Mouse (Mus musculus) kidney, postnatal 4 days (tissue): Measurements from ENCODE around the gene Zdhhc1.
A peak's percentile ranks its signal among the peaks of the same experiment; 100 is the strongest.

Experiments used
- DNase-seq, 2 experiments: peaks; one replicate each; pipeline ENCODE4 v3.0.0; 2021; ENCODE audit warnings: mixed read lengths in 2 of 2

Zdhhc1 gene

GRCm38 (mm10) chr8:105451903-105452603, 44.6 kb downstream of the Zdhhc1 start:
- DNase-seq: no peak

- no peak for DNase-seq
Observed at GRCm38 (mm10) chr8:105450977-105451376, 45.7 kb downstream of the Zdhhc1 start.

- no peak for DNase-seq
Observed at GRCm38 (mm10) chr8:105448596-105448995, 48.1 kb downstream of the Zdhhc1 start.

- no peak for DNase-seq
Observed at GRCm38 (mm10) chr8:105448188-105448587, 48.5 kb downstream of the Zdhhc1 start.

- DNase-seq: peak; percentile 52 to 61
Observed at GRCm38 (mm10) chr8:105446127-105446552, 50.6 kb downstream of the Zdhhc1 start.

- DNase-seq: peak in 1 of 2 experiments; percentile 31
Observed at GRCm38 (mm10) chr8:105445296-105446126, 51.2 kb downstream of the Zdhhc1 start.

GRCm38 (mm10) chr8:105442661-105443060, 54.0 kb downstream of the Zdhhc1 start:
- no peak for DNase-seq

- peak; percentile 84 to 85 for DNase-seq
Observed at GRCm38 (mm10) chr8:105441433-105441832, 55.3 kb downstream of the Zdhhc1 start.

- peak; percentile 72 to 77 for DNase-seq
Observed at GRCm38 (mm10) chr8:105438865-105439264, 57.8 kb downstream of the Zdhhc1 start.

- DNase-seq: no peak
Observed at GRCm38 (mm10) chr8:105437078-105437748, 59.5 kb downstream of the Zdhhc1 start.

- DNase-seq: no peak
Observed at GRCm38 (mm10) chr8:105436218-105436617, 60.5 kb downstream of the Zdhhc1 start.

- no peak for DNase-seq
Observed at GRCm38 (mm10) chr8:105434136-105434535, 62.6 kb downstream of the Zdhhc1 start.

- no peak for DNase-seq
Observed at GRCm38 (mm10) chr8:105433511-105433910, 63.2 kb downstream of the Zdhhc1 start.

GRCm38 (mm10) chr8:105433021-105433420, 63.7 kb downstream of the Zdhhc1 start:
- no peak for DNase-seq

- DNase-seq: no peak
Observed at GRCm38 (mm10) chr8:105431743-105432515, 64.8 kb downstream of the Zdhhc1 start.

GRCm38 (mm10) chr8:105426878-105427277, 69.8 kb downstream of the Zdhhc1 start:
- DNase-seq: no peak
